Mouse (Mus musculus) small intestine, adult 2 months (tissue): ENCODE results near the gene Timm50.

Source experiments
- CTCF ChIP-seq: fragments of 200-500 bp; IDR thresholded peaks from 2 replicates; pipeline ENCODE4 v1.5.1; 2012; ENCODE audit warnings: low read depth, mild to moderate bottlenecking, control low read depth, inconsistent platforms, low read length, moderate library complexity, mixed read lengths; ENCODE audit not compliant: insufficient replicate concordance, insufficient read length; ENCODE audit errors: extremely low read depth
- POLR2A ChIP-seq: fragments of 200-500 bp; IDR thresholded peaks from 2 replicates; pipeline ENCODE4 v1.6.1; 2012; ENCODE audit warnings: low read depth, mild to moderate bottlenecking, control low read depth, inconsistent platforms, low read length, moderate library complexity

- TF ChIP-seq CTCF (no peak), POLR2A (no peak)
These were observed 6.2 kb downstream of the Timm50 start for GRCm38 (mm10) chr7:28305641-28306040.
